Mouse (Mus musculus) central nervous system, embryonic 18 days (tissue): ENCODE data around the gene Tsacc. TPM values are rescaled to one million over a fixed set of nuclear protein-coding genes. Genes with fewer than 3 reads are reported as not detected.

ENCODE experiments used
- polyA plus RNA-seq: library from polyadenylated mRNA; depleted of rRNA; stranded (reverse); fragments of >200 nt; gene quantifications from 2 replicates; pipeline ENCODE4 v1.2.3, GENCODE M21; 2012; rRNA removed

Gene Tsacc
- polyA plus RNA-seq = 4.0 and 6.2 TPM in 2 replicates

GRCm38 (mm10) chr3:88296561-88297318 is at the start of gene Tsacc, which contains the start of gene Cct3:
Gene Tsacc, minus strand, starts transcription at chr3:88296999.
Gene Cct3, plus strand, starts transcription at chr3:88297116.

DNA sequence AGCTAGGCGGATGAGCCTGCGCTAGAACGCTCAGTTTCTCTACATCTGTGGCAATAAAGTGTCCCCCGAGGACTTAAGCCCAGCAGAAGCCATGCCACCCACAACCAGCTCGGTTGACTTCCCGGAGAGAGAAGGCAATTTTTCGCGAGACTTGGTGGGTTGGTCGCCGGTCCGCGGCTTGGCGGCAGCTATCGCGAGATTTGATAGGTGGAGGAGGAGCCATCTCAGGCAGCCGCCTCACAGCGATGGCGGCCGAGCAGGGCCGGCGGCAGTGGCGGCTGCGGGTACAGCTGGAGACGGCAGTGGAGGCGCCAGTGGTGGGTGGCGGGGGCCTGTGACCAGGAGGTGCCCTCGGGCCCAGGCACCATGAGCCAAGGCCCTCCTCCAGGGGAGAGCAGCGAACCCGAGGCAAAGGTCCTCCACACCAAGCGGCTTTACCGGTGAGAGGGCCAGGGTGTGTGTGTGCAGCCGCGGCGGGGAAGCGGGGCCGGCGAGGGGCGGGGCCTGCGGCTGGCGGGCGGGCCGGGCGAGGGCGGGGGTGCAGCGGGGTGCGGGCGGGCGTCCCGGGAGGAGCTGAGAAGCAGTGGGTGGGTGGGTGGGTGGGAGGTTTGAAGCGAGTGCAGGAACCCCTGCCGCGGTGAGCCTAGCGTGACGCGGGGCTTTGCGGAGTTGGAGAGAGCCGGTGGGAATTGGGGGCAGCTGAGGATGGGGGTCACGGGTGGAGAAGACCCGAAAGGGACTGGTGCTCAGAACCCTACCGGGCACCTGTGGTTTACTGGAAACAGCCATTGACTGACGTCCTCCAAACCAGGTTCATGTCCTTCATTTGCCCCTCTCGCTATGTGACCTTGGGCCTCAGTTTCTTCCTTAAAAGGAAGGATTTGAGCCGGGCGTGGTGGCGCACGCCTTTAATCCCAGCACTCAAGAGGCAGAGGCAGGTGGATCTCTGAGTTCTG is 39.5 kb upstream of the Tsacc start, which contains the start of the genes Tmem79 and Smg5:
Gene Tmem79 (minus strand): TSS at position 91 of the 956 bp plus-strand sequence.
Gene Smg5 (plus strand): TSS at position 203 of the 956 bp plus-strand sequence.

DNA sequence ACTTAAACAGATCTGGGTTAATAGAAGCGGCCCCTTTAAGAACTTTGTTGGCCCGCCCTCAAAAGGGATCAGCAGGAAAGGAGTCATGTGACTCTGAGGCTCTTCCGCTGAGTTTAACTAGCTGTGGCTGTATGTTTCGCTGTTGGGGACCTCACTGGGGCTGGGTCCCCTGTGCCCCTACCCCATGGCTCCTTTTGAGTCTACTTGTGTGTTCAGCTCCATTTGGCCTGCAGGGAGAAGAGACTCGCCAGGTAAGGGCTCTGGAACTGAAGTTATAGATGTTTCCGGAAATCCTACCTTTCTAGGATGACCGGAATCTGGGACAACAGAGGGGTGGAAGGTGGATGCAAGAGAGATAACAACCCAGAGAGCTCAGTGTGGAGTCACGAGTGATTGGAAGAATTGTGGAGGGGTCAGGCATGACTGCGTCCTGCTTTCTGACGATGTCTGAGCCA is 28.2 kb upstream of the Tsacc start, which contains the start of gene Glmp:
Gene Glmp (plus strand): TSS at position 73 of the 455 bp plus-strand sequence.

DNA sequence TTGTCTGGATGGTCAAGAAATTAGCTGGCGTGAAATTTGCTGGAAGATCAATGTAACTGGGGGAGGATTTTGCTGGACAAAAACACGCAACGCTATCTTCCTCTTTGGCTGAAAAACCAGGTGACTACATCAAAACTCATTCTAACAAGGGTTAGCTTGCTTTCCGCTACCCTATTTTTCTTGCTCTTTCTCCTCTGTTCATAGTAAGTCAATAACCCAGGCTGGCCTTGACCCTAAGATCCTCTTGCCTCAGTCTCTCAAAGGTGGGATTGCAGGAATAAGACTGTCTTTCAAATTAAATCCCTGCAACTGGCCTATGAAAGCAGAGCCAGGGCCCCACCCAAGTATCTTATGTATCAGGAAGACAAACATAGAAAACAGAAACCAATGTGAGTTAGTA is 9.7 kb downstream of the Tsacc start, which contains the start of gene Gm38392:
Gene Gm38392 (minus strand): TSS at position 101 of the 400 bp plus-strand sequence.

GRCm38 (mm10) chr3:88254268-88254926 is 42.4 kb downstream of the Tsacc start, which contains the start of gene Rhbg:
Gene Rhbg, minus strand, starts transcription at chr3:88254709.

Other genes with a start within 250 kb of the Tsacc start
- 82.0 and 87.5 TPM in 2 replicates for gene Naxe, start 238.5 kb downstream of the Tsacc start, polyA plus RNA-seq
- gene Ttc24, start 218.7 kb downstream of the Tsacc start, polyA plus RNA-seq = not detected in 2 replicates
- 4.9 and 5.1 TPM in 2 replicates for gene Iqgap3, start 215.0 kb downstream of the Tsacc start, polyA plus RNA-seq
- 45.6 and 57.2 TPM in 2 replicates for gene Mef2d, start 154.6 kb downstream of the Tsacc start, polyA plus RNA-seq
- gene Rhbg, start 42.3 kb downstream of the Tsacc start, polyA plus RNA-seq = 0.06 and 0.17 TPM in 2 replicates
- gene Gm38392, start 9.8 kb downstream of the Tsacc start, polyA plus RNA-seq = 0.14 TPM in 1 of 2 replicates, not detected in the other
- gene Cct3, start 117 bp upstream of the Tsacc start, polyA plus RNA-seq = 313 and 317 TPM in 2 replicates
- gene Glmp, start 28.0 kb upstream of the Tsacc start, polyA plus RNA-seq = 54.1 and 56.2 TPM in 2 replicates
- 0.82 and 0.94 TPM in 2 replicates for gene Tmem79, start 39.1 kb upstream of the Tsacc start, polyA plus RNA-seq
- 90.2 and 90.7 TPM in 2 replicates for gene Smg5, start 39.3 kb upstream of the Tsacc start, polyA plus RNA-seq
- gene Paqr6, start 67.6 kb upstream of the Tsacc start, polyA plus RNA-seq = 3.1 and 3.4 TPM in 2 replicates
- 0.09 and 0.15 TPM in 2 replicates for gene Bglap3, start 75.7 kb upstream of the Tsacc start, polyA plus RNA-seq
- gene Bglap2, start 81.7 kb upstream of the Tsacc start, polyA plus RNA-seq = 1.0 and 7.1 TPM in 2 replicates
- gene Bglap, start 87.5 kb upstream of the Tsacc start, polyA plus RNA-seq = 0.56 and 7.4 TPM in 2 replicates
- gene Pmf1, start 113.3 kb upstream of the Tsacc start, polyA plus RNA-seq = 21.8 and 23.7 TPM in 2 replicates
- 41.3 and 42.5 TPM in 2 replicates for gene Slc25a44, start 128.1 kb upstream of the Tsacc start, polyA plus RNA-seq
- 54.7 and 57.7 TPM in 2 replicates for gene Sema4a, start 164.2 kb upstream of the Tsacc start, polyA plus RNA-seq
- gene Lmna, start 213.0 kb upstream of the Tsacc start, polyA plus RNA-seq = 40.9 and 46.3 TPM in 2 replicates
- 54.4 and 59.6 TPM in 2 replicates for gene Mex3a, start 235.4 kb upstream of the Tsacc start, polyA plus RNA-seq